Mouse (Mus musculus): ENCODE measurements around the gene Gjd2.

- TF ChIP-seq CTCF (IDR thresholded peaks at IDR 0.05; ENCODE audit: low read depth) (no peak), EP300 (IDR thresholded peaks at IDR 0.05; ENCODE audit: low read depth) (no peak)
Observed at GRCm38 (mm10) chr2:113984890-113985289, 28.5 kb downstream of the Gjd2 start.
